Mouse (Mus musculus) ovary, adult 18-20 months (tissue): Measurements from ENCODE around the gene Rnf113a1.
"Not testable (repeated sequence)": the region's sequence is repeated elsewhere in the genome, so short reads cannot be mapped to it uniquely, and the experiment has no call there.

ENCODE experiments used
- DNase-seq: peaks from one replicate; pipeline ENCODE4 v3.0.0; 2022; ENCODE audit warnings: low spot score, mixed read lengths

Rnf113a1 gene

DNA sequence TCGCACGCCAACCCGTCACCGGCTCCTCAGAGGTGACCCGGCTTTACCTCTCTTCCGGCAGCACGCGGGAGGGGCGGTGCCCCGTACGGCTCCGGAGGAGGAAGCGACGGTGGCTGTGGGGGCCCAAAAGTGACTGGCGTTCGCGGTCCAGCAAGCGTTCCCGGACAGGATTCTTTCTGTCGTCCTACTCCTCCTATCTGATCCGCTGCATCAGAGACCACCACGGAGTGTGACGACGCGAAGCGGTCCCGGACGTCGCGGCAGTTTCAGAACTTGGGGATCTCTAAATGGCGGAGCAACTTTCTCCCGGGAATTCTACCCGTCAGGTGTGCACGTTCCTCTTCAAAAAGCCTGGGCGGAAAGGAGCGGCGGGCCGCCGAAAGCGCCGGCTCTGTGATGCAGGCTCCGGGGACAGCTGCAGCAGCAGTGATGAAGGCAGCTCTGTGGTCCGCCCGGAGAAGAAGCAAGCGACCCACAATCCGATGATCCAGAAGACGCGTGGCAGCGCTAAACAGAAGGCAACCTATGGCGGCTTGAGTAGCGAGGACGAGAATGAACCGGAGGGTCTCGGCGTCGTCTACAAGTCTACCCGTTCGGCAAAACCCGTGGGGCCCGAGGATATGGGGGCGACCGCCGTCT, at the start of gene Rnf113a1, which contains the start of gene Ndufa1:
Gene Rnf113a1 (plus strand): TSS at position 141 of the 639 bp plus-strand sequence.
Gene Ndufa1 (minus strand): TSS at position 59 of the 639 bp plus-strand sequence.
- DNase-seq: peak; percentile 63

DNA sequence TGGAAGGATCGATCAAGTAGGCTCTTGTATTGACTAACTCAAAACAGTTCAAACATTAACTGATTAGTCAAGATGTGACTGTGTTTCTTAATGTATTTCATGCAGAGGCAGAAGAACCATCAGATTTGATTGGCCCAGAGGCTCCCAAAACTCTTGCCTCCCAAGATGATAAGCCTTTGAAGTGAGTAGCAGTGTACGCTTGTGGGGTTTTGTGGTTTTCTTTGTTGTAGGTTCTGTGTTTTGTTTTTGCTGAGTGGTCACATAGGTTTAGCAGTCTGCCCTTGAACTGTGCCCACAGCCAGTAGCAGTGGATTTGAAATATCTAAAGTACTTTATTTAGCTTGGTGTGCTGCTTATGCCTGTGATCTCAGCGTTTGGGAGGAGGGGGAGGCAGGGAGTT, 49.3 kb upstream of the Rnf113a1 start:
- DNase-seq: no peak

DNA sequence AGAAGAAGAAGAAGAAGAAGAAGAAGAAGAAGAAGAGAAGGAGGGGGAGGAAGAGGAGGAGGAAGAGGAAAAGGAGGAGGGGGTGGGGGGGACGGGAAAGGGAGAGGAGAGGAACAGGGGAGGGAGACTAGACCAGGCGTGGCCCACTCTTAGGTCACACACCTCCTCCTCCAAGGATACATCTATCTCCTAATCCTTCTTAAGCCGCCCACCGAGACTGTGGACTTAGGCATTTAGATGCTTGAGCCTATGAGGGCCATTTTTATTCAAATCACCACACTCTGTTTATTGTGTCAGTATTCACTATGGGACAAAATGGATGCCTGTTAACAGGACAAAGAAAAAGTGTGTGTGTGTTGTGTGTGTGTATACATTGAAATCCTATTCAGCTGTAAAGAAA, 46.5 kb upstream of the Rnf113a1 start:
- DNase-seq: not testable (repeated sequence)

DNA sequence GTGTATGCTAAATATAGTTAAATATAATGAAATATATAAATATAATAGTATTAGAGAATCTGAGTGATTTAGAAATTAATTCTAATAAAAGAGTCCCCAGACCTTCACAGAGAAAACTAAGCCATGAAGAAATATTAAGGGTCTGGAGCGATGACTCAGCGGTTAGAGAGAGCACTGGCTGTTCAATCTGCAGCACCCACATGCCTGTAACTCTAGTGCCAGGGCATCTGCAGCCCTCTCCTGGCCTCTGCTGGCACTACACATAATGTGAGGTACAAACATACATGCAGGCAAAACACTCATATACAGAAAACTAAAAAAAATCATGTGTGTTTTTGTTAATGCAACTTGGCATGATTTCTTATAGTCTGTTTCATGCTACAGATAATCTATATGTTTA, 46.1 kb upstream of the Rnf113a1 start:
- DNase-seq: no peak

DNA sequence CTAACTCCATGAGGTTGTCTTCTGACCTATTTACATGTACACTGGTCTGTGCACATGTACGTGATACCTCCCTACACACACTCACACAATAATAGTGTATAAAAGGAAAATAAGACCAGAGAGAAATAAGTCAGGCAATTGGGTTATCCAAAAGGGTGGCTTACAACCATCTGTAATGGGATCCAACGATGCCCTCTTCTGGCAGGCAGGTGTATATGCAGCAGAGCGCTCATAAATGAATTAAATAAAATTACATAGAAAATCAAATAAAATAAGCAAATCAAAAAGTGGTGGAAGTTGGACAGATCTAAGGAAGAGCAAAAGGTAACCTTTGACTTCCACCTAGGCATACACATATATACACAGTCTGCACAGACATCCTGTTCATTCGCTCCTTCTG, 33.2 kb upstream of the Rnf113a1 start:
- no peak for DNase-seq

DNA sequence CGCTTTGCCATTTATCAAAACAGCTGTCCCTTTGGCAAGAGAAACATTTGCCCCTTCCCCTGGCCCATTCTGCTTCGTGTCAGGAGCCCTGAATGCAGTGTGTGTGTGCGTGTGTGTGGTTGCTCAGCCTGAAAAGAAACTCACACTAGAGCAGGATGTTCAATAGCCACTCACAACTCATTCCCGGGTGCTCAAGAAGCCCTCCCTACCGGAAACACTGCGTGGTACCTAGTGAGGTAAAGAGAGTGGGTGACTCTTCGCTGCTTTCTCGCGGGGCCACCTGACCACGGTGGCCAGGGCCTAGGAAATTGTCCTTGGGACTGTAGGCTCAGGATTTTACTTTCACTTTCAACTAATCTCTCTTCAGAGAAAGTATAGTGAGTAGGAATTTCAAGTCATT, 29.9 kb upstream of the Rnf113a1 start:
- DNase-seq: no peak

DNA sequence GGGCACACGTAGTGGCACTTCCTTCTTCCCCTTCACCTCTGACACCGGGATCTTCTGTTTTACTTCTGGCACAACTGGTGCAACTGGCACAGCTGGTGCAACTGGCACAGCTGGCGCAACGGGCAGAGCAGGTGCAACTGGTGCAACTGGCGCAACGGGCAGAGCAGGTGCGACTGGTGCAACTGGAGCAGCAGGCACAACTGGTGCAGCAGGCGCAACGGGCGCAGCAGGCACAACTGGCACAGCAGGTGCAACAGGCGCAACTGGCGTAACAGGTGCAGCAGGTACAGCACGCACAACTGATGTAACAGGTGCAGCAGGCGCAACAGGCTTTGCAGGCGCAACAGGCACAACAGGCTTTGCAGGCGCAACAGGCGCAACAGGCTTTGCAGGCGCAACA, 27.9 kb upstream of the Rnf113a1 start:
- no peak for DNase-seq

DNA sequence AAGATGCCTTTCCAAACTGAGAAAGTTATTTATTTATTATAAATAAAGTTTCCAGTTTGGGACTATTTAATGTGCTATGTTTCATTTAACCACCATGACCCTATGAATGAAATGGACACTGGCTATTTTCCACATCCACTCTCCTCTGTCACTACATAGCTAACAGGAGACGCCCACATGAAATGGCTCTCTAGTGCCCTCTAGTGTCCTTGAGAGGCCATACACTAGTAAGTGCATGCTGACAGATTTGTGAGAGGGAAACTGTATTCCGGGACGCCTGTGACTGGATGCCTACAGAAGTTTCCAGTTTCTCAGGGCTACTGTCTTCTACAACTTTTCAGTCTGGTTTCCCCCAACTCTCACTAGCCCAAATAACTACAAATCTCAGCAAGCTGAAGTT, 24.0 kb upstream of the Rnf113a1 start:
- DNase-seq: no peak

DNA sequence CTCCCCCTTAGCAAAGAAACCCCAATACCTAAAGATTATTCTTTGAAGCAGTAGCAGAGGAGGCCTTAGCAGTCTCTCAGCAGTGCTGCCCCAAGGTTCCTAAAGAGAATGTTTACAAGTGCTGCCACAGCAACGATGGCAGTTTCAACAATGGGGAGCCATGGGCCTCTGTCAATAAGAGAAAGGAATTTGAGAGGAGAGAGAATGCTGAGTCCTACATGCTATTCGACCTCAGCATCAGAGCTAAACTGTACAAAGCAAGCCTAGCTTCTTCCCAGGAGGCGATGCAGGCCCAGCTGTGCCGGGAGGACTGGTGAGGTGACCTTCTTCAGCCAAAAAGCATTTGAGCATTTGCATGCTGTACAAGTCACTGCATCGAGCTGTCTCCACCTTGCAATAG, 22.3 kb upstream of the Rnf113a1 start, which contains the start of gene Akap14:
Gene Akap14 (minus strand): TSS at position 101 of the 400 bp plus-strand sequence.
- no peak for DNase-seq

DNA sequence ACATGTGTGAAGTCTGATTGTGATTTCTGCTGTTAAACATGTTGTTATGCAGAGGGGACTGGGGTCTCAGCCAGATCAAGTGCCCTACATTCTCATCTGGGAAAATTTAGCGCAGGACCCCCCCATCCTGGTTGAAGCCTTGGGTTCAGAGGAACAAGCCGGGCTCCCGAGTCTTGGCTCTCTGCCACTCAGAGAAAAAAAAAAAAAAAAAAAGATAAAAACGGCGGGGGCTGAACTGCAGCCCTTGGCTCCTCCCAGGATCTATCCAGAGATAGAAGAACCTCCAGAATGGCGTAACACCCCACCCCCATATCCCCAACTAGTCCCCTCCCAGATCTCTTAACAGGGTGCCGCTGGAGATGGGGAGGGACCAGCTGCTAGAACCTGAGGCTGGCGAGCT, 6.6 kb upstream of the Rnf113a1 start:
- not testable (repeated sequence) for DNase-seq

DNA sequence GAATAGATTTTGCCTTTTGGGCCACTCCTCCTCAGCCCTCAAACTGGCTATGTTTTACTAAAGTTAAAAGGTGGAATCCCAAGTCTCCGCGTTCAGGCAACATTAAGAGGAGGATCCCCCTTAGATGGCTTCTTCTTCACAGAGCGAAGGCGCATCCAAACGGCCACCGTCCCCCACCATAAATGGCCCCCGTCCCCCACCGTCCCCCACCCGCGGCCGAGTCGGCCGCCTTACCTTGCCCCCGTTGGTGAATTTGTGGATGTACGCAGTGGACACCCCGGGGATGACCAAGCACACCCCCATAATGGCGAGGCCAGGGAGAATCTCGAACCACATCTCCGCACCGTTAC, 315 bp upstream of the Rnf113a1 start:
- no peak for DNase-seq

DNA sequence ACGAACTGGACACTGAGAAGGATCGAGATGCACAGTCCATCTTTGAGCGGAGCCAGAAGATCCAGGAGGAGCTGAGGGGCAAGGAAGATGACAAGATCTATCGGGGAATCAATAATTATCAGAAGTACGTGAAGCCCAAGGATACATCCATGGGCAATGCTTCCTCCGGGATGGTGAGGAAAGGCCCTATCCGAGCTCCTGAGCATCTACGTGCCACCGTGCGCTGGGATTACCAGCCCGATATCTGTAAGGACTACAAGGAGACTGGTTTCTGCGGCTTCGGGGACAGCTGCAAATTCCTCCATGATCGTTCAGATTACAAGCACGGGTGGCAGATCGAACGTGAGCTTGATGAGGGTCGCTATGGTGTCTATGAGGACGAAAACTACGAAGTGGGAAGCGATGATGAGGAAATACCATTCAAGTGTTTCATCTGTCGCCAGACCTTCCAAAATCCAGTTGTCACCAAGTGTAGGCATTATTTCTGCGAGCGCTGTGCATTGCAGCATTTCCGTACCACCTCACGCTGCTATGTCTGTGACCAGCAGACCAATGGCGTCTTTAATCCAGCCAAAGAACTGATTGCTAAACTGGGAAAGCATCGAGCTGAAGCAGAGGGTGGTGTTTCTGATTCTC, 817 bp downstream of the Rnf113a1 start:
- DNase-seq: no peak

DNA sequence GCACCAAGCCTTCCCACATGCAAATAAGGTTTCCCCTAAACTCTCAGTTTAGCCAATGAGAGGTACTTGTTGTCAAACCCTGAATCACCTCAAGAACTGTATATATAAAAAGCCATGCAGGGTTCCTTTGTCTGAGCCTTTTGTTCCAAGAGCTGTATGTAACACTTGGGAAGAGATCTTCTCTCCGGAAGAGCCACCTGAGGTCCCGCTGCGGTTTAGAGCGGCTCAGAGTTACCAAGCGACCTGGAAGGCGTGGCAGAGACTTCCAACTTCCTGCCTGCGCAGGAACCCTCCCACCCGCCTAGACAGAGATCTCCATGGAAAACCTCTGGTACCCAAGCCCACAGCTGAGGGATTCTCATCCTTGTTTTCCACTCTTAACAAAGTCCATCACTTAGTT, 7.6 kb downstream of the Rnf113a1 start:
- no peak for DNase-seq

DNA sequence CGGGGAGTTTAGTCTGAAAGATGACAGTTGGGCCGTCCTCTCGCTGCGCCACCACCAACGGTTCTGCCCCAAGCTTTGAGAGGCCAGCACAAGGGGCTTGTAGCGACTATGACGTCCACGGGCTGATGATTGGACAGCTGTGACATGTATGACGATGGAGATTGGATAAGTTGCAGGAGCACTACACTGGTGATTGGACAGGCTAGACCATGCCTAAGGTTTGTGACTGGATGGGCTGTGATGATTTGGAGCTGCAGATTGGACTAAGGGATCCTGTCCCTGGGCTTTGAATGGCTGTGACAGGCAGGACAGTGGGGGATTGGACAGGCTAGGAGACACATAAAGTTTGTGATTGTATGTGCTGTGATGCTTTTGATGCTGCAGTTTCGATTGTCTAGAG, 19.9 kb downstream of the Rnf113a1 start, which contains the start of gene Gm9:
Gene Gm9 (minus strand): TSS at position 101 of the 400 bp plus-strand sequence.
- DNase-seq: no peak

DNA sequence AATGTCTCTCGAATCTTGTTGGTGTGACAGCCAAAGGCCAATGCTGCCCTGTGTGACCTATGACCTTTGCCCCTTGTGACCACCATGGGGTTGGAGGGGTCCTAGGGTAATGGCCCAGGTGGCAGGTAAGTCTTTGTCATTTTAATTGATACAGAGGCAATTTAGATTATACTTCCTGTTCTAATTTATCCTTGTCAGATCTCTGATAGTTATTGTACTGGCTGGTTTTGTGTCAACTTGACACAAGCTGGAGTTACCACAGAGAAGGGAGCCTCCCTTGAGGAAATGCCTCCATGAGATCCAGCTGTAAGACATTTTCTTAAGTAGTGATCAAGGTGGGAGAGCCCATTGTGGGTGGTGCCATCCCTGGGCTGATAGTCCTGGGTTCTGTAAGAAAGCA, 31.1 kb downstream of the Rnf113a1 start, which contains the start of gene Rhox1:
Gene Rhox1 (minus strand): TSS at position 101 of the 400 bp plus-strand sequence.
- DNase-seq: not testable (repeated sequence)
